Mouse (Mus musculus) CH12.LX (cell line): ENCODE measurements around the gene St6galnac4. TPM values are rescaled to one million over a fixed set of nuclear protein-coding genes. Genes with fewer than 3 reads are reported as not detected.

Experiments used
- DNase-seq: peaks from one replicate; pipeline ENCODE4 v3.0.0-alpha.2; 2013; ENCODE audit errors: extremely low read depth
- H3K27ac ChIP-seq: 2 replicates; pipeline ENCODE4 v1.5.1; 2012; ENCODE audit warnings: low read depth, mild to moderate bottlenecking, control low read depth, moderate library complexity; ENCODE audit not compliant: insufficient read depth
- H3K27me3 ChIP-seq: replicated peaks from 2 replicates; pipeline ENCODE3; 2012; ENCODE audit warnings: inconsistent platforms
- H3K36me3 ChIP-seq, 2 experiments: replicated peaks in 1 of 2; 2 replicates each; pipeline versions ENCODE3 to v1.6.1; 2012; ENCODE audit warnings: inconsistent platforms in 1 of 2, low read length in 1 of 2, mild to moderate bottlenecking in 1 of 2, mixed read lengths in 1 of 2, moderate library complexity in 1 of 2; ENCODE audit not compliant: control insufficient read depth in 1 of 2, insufficient read depth in 1 of 2
- H3K4me1 ChIP-seq, 2 experiments: 2 replicates each; pipeline ENCODE4 v1.6.1; 2012; ENCODE audit warnings: inconsistent platforms in 1 of 2, moderate library complexity in 1 of 2; ENCODE audit not compliant: insufficient read depth in 2 of 2, control insufficient read depth in 1 of 2
- H3K4me2 ChIP-seq: 2 replicates; pipeline ENCODE4 v1.6.1; 2012; ENCODE audit warnings: low read depth, mild to moderate bottlenecking, control low read depth; ENCODE audit not compliant: poor library complexity, insufficient read depth, severe bottlenecking
- H3K4me3 ChIP-seq, 3 experiments: fragments of 150-350 bp in 1 of 3; sonication (generic) in 1 of 3; replicated peaks in 1 of 3; 2 replicates each; pipeline versions ENCODE3 to v1.5.1; 2011 to 2012; ENCODE audit warnings: low read depth in 2 of 3, low read length in 2 of 3, mild to moderate bottlenecking in 2 of 3, moderate library complexity in 2 of 3, control low read depth in 1 of 3, improper control_type of control experiment in 1 of 3, inconsistent platforms in 1 of 3, mixed read lengths in 1 of 3; ENCODE audit not compliant: poor library complexity in 1 of 3
- H3K79me2 ChIP-seq: replicated peaks from 2 replicates; pipeline ENCODE4 v1.6.1; 2012; ENCODE audit warnings: mild to moderate bottlenecking, moderate library complexity; ENCODE audit not compliant: control insufficient read depth, poor library complexity, insufficient read depth, severe bottlenecking; ENCODE audit errors: extremely low read depth
- H3K9ac ChIP-seq: 2 replicates; pipeline ENCODE4 v1.6.1; 2012; ENCODE audit warnings: low read depth, mild to moderate bottlenecking, control low read depth, moderate library complexity; ENCODE audit not compliant: insufficient read depth
- H3K9me3 ChIP-seq: replicated peaks from 2 replicates; pipeline ENCODE3; 2012; ENCODE audit warnings: low read length, inconsistent platforms, mixed read lengths
- CHD2 ChIP-seq: IDR thresholded peaks from 2 replicates; pipeline ENCODE4 v1.6.1; 2011; ENCODE audit warnings: low read length, improper control_type of control experiment
- CTCF ChIP-seq, 2 experiments: IDR thresholded peaks in 1 of 2; conservative IDR thresholded peaks in 1 of 2; 2 replicates each; pipeline ENCODE4 v1.5.1; 2011 to 2012; ENCODE audit warnings: low read depth in 2 of 2, low read length in 2 of 2, improper control_type of control experiment in 1 of 2, inconsistent platforms in 1 of 2, mild to moderate bottlenecking in 1 of 2, moderate library complexity in 1 of 2
- E2F4 ChIP-seq: IDR thresholded peaks from 2 replicates; pipeline ENCODE4 v1.6.1; 2011; ENCODE audit warnings: low read depth, low read length, improper control_type of control experiment; ENCODE audit not compliant: insufficient replicate concordance
- ELF1 ChIP-seq: IDR thresholded peaks from 2 replicates; pipeline ENCODE4 v1.6.1; 2014; ENCODE audit warnings: low read depth, mild to moderate bottlenecking, inconsistent platforms, low read length, improper control_type of control experiment
- ETS1 ChIP-seq: conservative IDR thresholded peaks from 2 replicates; pipeline ENCODE4 v1.6.1; 2012; ENCODE audit warnings: low read depth, mild to moderate bottlenecking, inconsistent platforms, low read length, improper control_type of control experiment, moderate library complexity
- GABPA ChIP-seq: IDR thresholded peaks from 2 replicates; pipeline ENCODE4 v1.6.1; 2012; ENCODE audit warnings: low read depth, low read length, improper control_type of control experiment, inconsistent platforms; ENCODE audit not compliant: insufficient replicate concordance
- IRF4 ChIP-seq: IDR thresholded peaks from 2 replicates; pipeline ENCODE4 v1.6.1; 2014; ENCODE audit warnings: low read depth, mild to moderate bottlenecking, inconsistent platforms, low read length, improper control_type of control experiment
- JUN ChIP-seq: IDR thresholded peaks from 2 replicates; pipeline ENCODE4 v1.6.1; 2011; ENCODE audit warnings: low read depth, mild to moderate bottlenecking, low read length, improper control_type of control experiment, moderate library complexity; ENCODE audit not compliant: insufficient read depth
- KAT2A ChIP-seq: IDR thresholded peaks from 2 replicates; pipeline ENCODE4 v1.6.1; 2012; ENCODE audit warnings: low read length, improper control_type of control experiment, inconsistent platforms; ENCODE audit not compliant: insufficient replicate concordance
- MAFK ChIP-seq: IDR thresholded peaks from 2 replicates; pipeline ENCODE4 v1.6.1; 2011; ENCODE audit warnings: low read length, improper control_type of control experiment; ENCODE audit not compliant: insufficient replicate concordance
- MAX ChIP-seq: IDR thresholded peaks from 2 replicates; pipeline ENCODE4 v1.6.1; 2011; ENCODE audit warnings: low read length, improper control_type of control experiment
- MAZ ChIP-seq: IDR thresholded peaks from 2 replicates; pipeline ENCODE4 v1.6.1; 2012; ENCODE audit warnings: low read depth, mild to moderate bottlenecking, inconsistent platforms, low read length, improper control_type of control experiment, moderate library complexity
- MEF2A ChIP-seq: IDR thresholded peaks from 2 replicates; pipeline ENCODE4 v1.6.1; 2014; ENCODE audit warnings: low read depth, mild to moderate bottlenecking, inconsistent platforms, low read length, improper control_type of control experiment, borderline replicate concordance
- MXI1 ChIP-seq: IDR thresholded peaks from 2 replicates; pipeline ENCODE4 v1.6.1; 2011; ENCODE audit warnings: mild to moderate bottlenecking, low read depth, low read length, improper control_type of control experiment
- PAX5 ChIP-seq: IDR thresholded peaks from 2 replicates; pipeline ENCODE4 v1.6.1; 2012; ENCODE audit warnings: low read length, inconsistent platforms, mixed read lengths
- POLR2A ChIP-seq: IDR thresholded peaks from 2 replicates; pipeline ENCODE4 v1.6.1; 2011; ENCODE audit warnings: low read depth, mild to moderate bottlenecking, improper control_type of control experiment, low read length
- RAD21 ChIP-seq: IDR thresholded peaks from 2 replicates; pipeline ENCODE4 v1.6.1; 2011; ENCODE audit warnings: low read depth, mild to moderate bottlenecking, low read length, improper control_type of control experiment, moderate library complexity
- RCOR1 ChIP-seq: conservative IDR thresholded peaks from 2 replicates; pipeline ENCODE4 v1.6.1; 2012; ENCODE audit warnings: low read depth, mild to moderate bottlenecking, inconsistent platforms, low read length, improper control_type of control experiment
- SIN3A ChIP-seq: IDR thresholded peaks from 2 replicates; pipeline ENCODE4 v1.6.1; 2012; ENCODE audit warnings: low read length, improper control_type of control experiment, inconsistent platforms
- TBP ChIP-seq: conservative IDR thresholded peaks from 2 replicates; pipeline ENCODE4 v1.6.1; 2011; ENCODE audit warnings: low read depth, low read length, improper control_type of control experiment
- TCF12 ChIP-seq: IDR thresholded peaks from 2 replicates; pipeline ENCODE4 v1.6.1; 2014; ENCODE audit warnings: low read depth, mild to moderate bottlenecking, inconsistent platforms, low read length, improper control_type of control experiment
- USF1 ChIP-seq: IDR thresholded peaks from 2 replicates; pipeline ENCODE4 v1.6.1; 2014; ENCODE audit warnings: low read depth, mild to moderate bottlenecking, inconsistent platforms, low read length, improper control_type of control experiment
- USF2 ChIP-seq: conservative IDR thresholded peaks from 2 replicates; pipeline ENCODE4 v1.6.1; 2011; ENCODE audit warnings: low read depth, low read length, improper control_type of control experiment
- ZMIZ1 ChIP-seq: IDR thresholded peaks from 2 replicates; pipeline ENCODE4 v1.6.1; 2012; ENCODE audit warnings: low read depth, mild to moderate bottlenecking, inconsistent platforms, low read length, improper control_type of control experiment
- ZNF384 ChIP-seq: IDR thresholded peaks from 2 replicates; pipeline ENCODE4 v1.6.1; 2012; ENCODE audit warnings: low read depth, low read length, improper control_type of control experiment, inconsistent platforms
- dilution Hi-C: fragments of 300-500 bp; cut with MboI; formaldehyde crosslinking; loops from 2 replicates; pipeline ENCODE4 v1.14.3; 2020; ENCODE audit warnings: low sequenced_read_pairs; ENCODE audit not compliant: extremely low pct_unique_long_range_greater_than_20kb, extremely low pct_ligation_motif_present
- in situ Hi-C: fragments of 300-500 bp; cut with MboI; formaldehyde crosslinking; loops from 3 replicates; pipeline ENCODE4 v1.14.3; 2019; ENCODE audit warnings: low sequenced_read_pairs, low pct_ligation_motif_present, low pct_unique_long_range_greater_than_20kb, mixed read lengths
- polyA plus RNA-seq: library from polyadenylated mRNA; unstranded; fragments of >175 nt; gene quantifications from 2 replicates; pipeline ENCODE4 v1.2.1, GENCODE M21; 2012; ENCODE audit warnings: low read depth; ENCODE audit not compliant: insufficient read length
- total RNA-seq, 2 experiments: library from RNA; depleted of rRNA; stranded (reverse); fragments of 300-350 nt in 1 of 2; fragments of >200 nt in 1 of 2; gene quantifications; 2 replicates each; pipeline ENCODE4 v1.2.3; 2012 to 2014

Gene St6galnac4
- total and polyA plus RNA-seq, 3 experiments, result 51.9 to 81.7 (median 58.3) TPM

DNA sequence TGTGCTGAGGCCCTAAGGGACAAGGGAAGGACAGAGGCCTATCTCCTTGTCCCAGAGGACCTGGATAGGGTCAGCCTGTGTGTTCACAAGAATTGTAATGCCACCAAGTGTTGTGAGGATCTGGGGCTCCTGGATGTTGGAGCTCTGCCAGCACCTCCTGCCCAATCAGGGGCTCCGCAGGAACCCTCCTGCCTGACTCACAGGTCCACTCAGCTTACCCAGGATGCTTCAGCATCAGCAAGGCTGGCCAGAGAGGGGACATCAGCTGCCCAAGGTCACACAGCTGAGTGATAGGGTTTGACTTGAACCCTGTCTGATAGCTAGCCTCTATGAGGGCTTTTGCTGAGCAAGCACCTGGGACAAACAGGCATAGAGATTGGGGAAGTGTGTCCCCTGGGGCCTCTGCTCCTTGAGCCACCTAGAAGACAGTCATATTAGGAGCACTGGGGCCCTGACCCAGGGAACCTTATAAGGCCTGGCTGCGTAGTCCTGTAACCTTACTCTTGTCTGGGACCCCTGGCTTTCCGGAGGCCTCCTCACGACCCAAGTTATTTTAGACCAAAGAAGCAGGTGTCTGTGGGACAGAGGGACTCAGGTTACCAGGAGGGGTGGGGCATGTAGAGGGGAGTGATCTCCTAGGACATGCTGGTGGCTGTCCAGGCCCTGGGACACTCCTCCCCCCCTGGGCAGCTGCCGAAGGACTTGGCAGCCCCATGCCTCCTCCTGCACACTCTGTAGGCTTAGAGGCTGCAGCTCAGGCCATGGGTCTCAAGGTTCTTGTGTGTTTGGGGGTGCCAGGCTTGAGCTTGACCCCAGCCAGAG lies 39.2 kb downstream of the St6galnac4 start:
- Histone ChIP-seq H3K36me3 (peaks cover 0 to 17% of the 10 kb centered on the region in 2 experiments), H3K9ac (no peak overlapping the region), H3K27ac (no peak overlapping the region), H3K27me3 (no peaks in the 10 kb centered on the region)
- in situ Hi-C loops, result no loop called here
- TF ChIP-seq IRF4 (peak; percentile 25; the same call in 1 of the 2 replicates), GABPA (no peak), PAX5 (no peak), USF1 (no peak), MEF2A (0 out of 2 replicates have a peak, but pooled peaks have one; percentile 41), MAX (no peak), TCF12 (0 out of 2 replicates have a peak, but pooled peaks have one; percentile 18), JUN (no peak), RCOR1 (no peak), USF2 (no peak), SIN3A (no peak), ZMIZ1 (no peak), MAFK (peak; percentile 76)
- TF ChIP-seq, all 38 proteins: peak for 4
- H3K79me2 ChIP-seq, result no peaks in the 10 kb centered on the region
- no peak overlapping the region for H3K4me2 ChIP-seq
- dilution Hi-C loops, result no loop called here
- H3K4me3 ChIP-seq, result no peak overlapping the region
- H3K9me3 ChIP-seq, result no peaks in the 10 kb centered on the region
- peaks cover 14 to 26% of the 10 kb centered on the region in 2 experiments for H3K4me1 ChIP-seq
- peak; percentile 22 for DNase-seq

DNA sequence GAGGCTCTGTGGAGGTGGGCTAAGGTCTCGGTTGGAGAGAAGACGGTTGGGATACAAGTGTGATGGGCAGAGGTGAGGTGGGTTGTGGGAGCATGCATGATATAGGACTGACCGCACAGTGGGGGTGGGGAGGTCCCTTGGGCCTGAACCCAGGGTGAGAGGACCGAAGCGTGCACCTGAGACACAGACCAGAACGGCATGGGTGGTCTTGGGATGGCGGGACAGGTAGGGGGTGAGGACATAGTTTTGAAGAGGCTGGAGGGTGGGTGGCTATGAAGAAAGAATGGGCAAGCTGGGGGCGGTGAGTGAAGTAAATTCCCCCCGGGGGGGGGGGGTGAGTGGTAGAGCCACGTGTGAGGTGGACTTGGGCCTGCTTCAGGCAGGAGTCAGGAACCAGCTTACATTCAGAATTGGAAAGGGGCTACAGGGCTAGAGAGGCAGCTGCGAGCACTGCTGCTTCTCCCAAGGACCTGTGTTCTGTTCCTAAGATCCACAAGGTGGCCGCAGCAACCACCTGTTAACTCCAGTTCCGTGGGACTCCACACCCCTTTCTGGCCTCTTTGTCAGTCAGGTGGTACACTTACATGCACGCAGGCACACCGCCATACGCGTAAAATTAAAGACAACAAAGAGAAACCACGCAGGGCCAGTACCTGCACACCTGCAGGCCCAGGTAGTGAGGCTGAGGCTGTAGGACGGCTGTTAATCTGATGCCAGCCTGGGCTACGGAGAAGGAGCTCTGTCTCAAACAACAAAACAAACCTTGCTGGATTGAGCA lies 40.6 kb downstream of the St6galnac4 start:
- in situ Hi-C loops, result no loop called here
- no peak overlapping the region for H3K4me2 ChIP-seq
- no peaks in the 10 kb centered on the region for H3K79me2 ChIP-seq
- no peaks in the 10 kb centered on the region for H3K27me3 ChIP-seq
- H3K36me3 ChIP-seq, result peaks cover 0 to 6% of the 10 kb centered on the region in 2 experiments
- no peak overlapping the region for H3K9ac ChIP-seq
- H3K4me1 ChIP-seq, result peaks cover 14 to 33% of the 10 kb centered on the region in 2 experiments
- no peaks in the 10 kb centered on the region for H3K9me3 ChIP-seq
- dilution Hi-C loops, result no loop called here
- no peak for DNase-seq
- no peak overlapping the region for H3K4me3 ChIP-seq
- H3K27ac ChIP-seq, result no peak overlapping the region
- TF ChIP-seq MXI1 (no peak), IRF4 (no peak), ELF1 (no peak), JUN (no peak), TCF12 (no peak), ZNF384 (no peak), E2F4 (no peak), KAT2A (no peak), CHD2 (no peak), RAD21 (no peak), GABPA (no peak), TBP (no peak), ETS1 (no peak), SIN3A (no peak), POLR2A (no peak), CTCF (conservative IDR thresholded peaks at IDR 0.05 in 1 of 2, IDR thresholded peaks at IDR 0.05 in 1 of 2; ENCODE audit: low read depth in 2 of 2, low read length in 2 of 2) (no peak), MAZ (no peak)
